Mouse (Mus musculus) heart, embryonic 14.5 days (tissue): ENCODE measurements at regions not wholly inside any gene's neighbourhood (a gene's known extent, or its start where the extent isn't known, plus 50 kb on each side); places are given as distances from the start of the nearest gene placed in this dataset.

Experiments
- ATAC-seq: fragments of 200-750 bp; cut with Nextera tagmentation; 2 replicates; pipeline ENCODE4 v1.8.0; 2017; ENCODE audit warnings: low read depth, moderate TSS enrichment; ENCODE audit not compliant: insufficient number of reproducible peaks, insufficient read depth, low FRiP score
- H3K27ac ChIP-seq, 2 experiments: fragments of 200-500 bp in 1 of 2; fragments of 300-500 bp in 1 of 2; sonication (generic) in 1 of 2; replicated peaks in 1 of 2; 2 replicates each; pipeline ENCODE4 v1.5.1; 2012 to 2014; ENCODE audit warnings: low read depth in 2 of 2, low read length in 2 of 2, control low read depth in 1 of 2, mild to moderate bottlenecking in 1 of 2, mixed read lengths in 1 of 2; ENCODE audit not compliant: control insufficient read depth in 1 of 2, insufficient read depth in 1 of 2
- H3K27me3 ChIP-seq: fragments of 300-500 bp; sonication (generic); 2 replicates; pipeline ENCODE4 v1.6.1; 2014; ENCODE audit warnings: mild to moderate bottlenecking, low read length, control low read depth; ENCODE audit not compliant: control insufficient read depth, insufficient read depth
- H3K36me3 ChIP-seq: fragments of 300-500 bp; sonication (generic); 2 replicates; pipeline ENCODE4 v1.6.1; 2014; ENCODE audit warnings: mild to moderate bottlenecking, control low read depth, low read length, mixed read lengths; ENCODE audit not compliant: control insufficient read depth, insufficient read depth
- H3K4me1 ChIP-seq, 2 experiments: fragments of 200-500 bp in 1 of 2; fragments of 300-500 bp in 1 of 2; sonication (generic) in 1 of 2; 2 replicates each; pipeline ENCODE4 v1.6.1; 2012 to 2014; ENCODE audit warnings: low read length in 2 of 2, control low read depth in 1 of 2, mixed read lengths in 1 of 2; ENCODE audit not compliant: control insufficient read depth in 2 of 2, insufficient read depth in 2 of 2
- H3K4me2 ChIP-seq: fragments of 300-500 bp; sonication (generic); 2 replicates; pipeline ENCODE4 v1.6.1; 2014; ENCODE audit warnings: mild to moderate bottlenecking, low read length
- H3K4me3 ChIP-seq, 2 experiments: fragments of 200-500 bp in 1 of 2; fragments of 300-500 bp in 1 of 2; sonication (generic) in 1 of 2; 2 replicates each; pipeline ENCODE4 v1.5.1; 2012 to 2014; ENCODE audit warnings: low read length in 2 of 2, mild to moderate bottlenecking in 2 of 2, control low read depth in 1 of 2, low read depth in 1 of 2, moderate library complexity in 1 of 2; ENCODE audit not compliant: control insufficient read depth in 1 of 2, insufficient read depth in 1 of 2
- H3K9ac ChIP-seq: fragments of 300-500 bp; sonication (generic); 2 replicates; pipeline ENCODE4 v1.6.1; 2014; ENCODE audit warnings: mild to moderate bottlenecking, low read length
- H3K9me3 ChIP-seq: fragments of 300-500 bp; sonication (generic); 2 replicates; pipeline ENCODE4 v1.6.1; 2016; ENCODE audit warnings: low read length, control low read depth; ENCODE audit not compliant: control insufficient read depth
- WGBS: fragments of 180-500 bp; shearing (Covaris S2); extraction: QIAGEN DNeasy Blood & Tissue Kit; methylation state at CpG from one replicate; pipeline ENCODE4 v1.1.7; 2014; 5-methylcytosine and 5-hydroxymethylcytosine counted together

DNA sequence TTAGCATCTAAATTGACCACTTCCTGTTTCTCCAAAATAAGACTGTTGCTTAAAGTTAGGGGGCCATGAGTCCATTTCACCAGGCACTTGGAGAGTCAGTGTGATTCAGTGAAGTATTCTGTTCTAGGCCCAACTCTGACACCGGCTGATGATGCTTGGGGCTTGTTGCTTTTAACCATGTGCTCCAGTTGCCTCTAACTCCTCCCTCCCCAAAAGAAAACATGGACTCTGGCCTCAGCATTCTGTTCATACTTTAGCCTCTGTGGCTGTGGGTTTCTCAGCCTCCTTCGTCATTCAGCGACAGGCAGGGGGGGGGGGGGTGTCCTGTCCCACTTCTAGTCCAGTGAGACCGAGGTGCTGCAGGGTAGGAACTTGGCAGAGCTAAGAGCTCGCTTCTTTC, 126.6 kb upstream of the Ces5a start:
- Histone ChIP-seq H3K9ac (peak overlapping the region; percentile 54; the same call in 1 of the 2 replicates), H3K36me3 (no peaks in the 10 kb centered on the region), H3K9me3 (no peaks in the 10 kb centered on the region), H3K4me2 (peak overlapping the region; percentile 63), H3K27ac (no peak overlapping the region), H3K4me1 (no peaks in the 10 kb centered on the region; a peak in 2 of 4 replicates), H3K4me3 (0 out of 4 replicates have a peak overlapping the region, but pooled peaks of 1 of the 2 experiments have one; percentile 24), H3K27me3 (no peaks in the 10 kb centered on the region)
- no peak for ATAC-seq
- 70% methylated on average over 5 of the region's 5 CpGs for WGBS

- H3K9ac ChIP-seq: no peak overlapping the region
- H3K4me2 ChIP-seq: no peak overlapping the region
- H3K4me1 ChIP-seq: no peaks in the 10 kb centered on the region; a peak in 2 of 4 replicates
- ATAC-seq: no peak
- H3K27me3 ChIP-seq: no peaks in the 10 kb centered on the region
- WGBS: 83% methylated on average over 4 of the region's 4 CpGs
- H3K36me3 ChIP-seq: no peaks in the 10 kb centered on the region
- H3K4me3 ChIP-seq: no peak overlapping the region
- H3K9me3 ChIP-seq: no peaks in the 10 kb centered on the region
- no peak overlapping the region for H3K27ac ChIP-seq
These were observed 128.2 kb upstream of the Ces5a start for GRCm38 (mm10) chr8:93663851-93664250.

- H3K27me3 ChIP-seq: no peaks in the 10 kb centered on the region
- ATAC-seq: no peak
- WGBS: 43% methylated on average over 7 of the region's 7 CpGs
- H3K9me3 ChIP-seq: no peaks in the 10 kb centered on the region
- no peak overlapping the region for H3K27ac ChIP-seq
- no peak overlapping the region for H3K4me3 ChIP-seq
- H3K9ac ChIP-seq: no peak overlapping the region
- H3K36me3 ChIP-seq: no peaks in the 10 kb centered on the region
- H3K4me2 ChIP-seq: no peak overlapping the region
- H3K4me1 ChIP-seq: no peaks in the 10 kb centered on the region
These were observed 132.7 kb upstream of the Ces5a start for GRCm38 (mm10) chr8:93668306-93668705.

- H3K36me3 ChIP-seq: no peaks in the 10 kb centered on the region
- H3K4me2 ChIP-seq: no peak overlapping the region
- no peaks in the 10 kb centered on the region for H3K27me3 ChIP-seq
- no peaks in the 10 kb centered on the region for H3K4me1 ChIP-seq
- no peaks in the 10 kb centered on the region for H3K9me3 ChIP-seq
- H3K4me3 ChIP-seq: no peak overlapping the region
- no peak for ATAC-seq
- WGBS: 62% methylated on average over 3 of the region's 3 CpGs
- H3K27ac ChIP-seq: no peak overlapping the region
- H3K9ac ChIP-seq: no peak overlapping the region
These were observed 135.0 kb upstream of the Gnao1 start for GRCm38 (mm10) chr8:93674721-93675120.

DNA sequence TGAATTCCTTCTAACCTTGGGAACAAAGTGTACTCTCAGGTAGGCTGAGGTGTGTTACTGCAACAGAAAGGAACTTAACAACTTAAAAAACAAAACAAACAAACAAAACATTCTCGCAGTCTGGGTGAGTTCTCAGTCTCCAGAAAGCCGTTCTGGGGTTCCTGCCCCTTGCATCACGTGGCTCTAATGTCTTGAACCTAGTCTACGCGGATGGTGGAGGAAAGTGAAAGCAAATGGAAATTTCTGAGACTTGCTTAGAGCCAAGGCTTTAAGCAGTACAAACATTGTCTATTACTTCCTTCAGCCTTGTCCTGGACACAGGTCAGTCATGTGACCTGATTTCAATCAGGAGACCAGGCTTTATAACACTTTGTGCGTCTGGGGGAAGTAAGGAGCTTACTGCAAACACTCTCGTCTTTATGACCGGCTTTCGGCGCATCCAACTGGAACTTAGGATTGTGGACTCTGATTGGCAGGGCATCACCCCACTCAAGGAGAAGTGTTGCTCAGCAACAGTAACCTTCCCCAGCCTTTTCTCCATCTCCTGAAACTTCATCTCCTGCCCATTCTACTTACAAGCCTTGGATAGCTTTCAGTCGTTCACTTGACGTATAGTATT, 125.9 kb upstream of the Gnao1 start:
- H3K9ac ChIP-seq: no peak overlapping the region
- no peaks in the 10 kb centered on the region for H3K9me3 ChIP-seq
- WGBS: 82% methylated on average over 12 of the region's 12 CpGs
- no peak overlapping the region for H3K27ac ChIP-seq
- H3K36me3 ChIP-seq: no peaks in the 10 kb centered on the region
- H3K4me2 ChIP-seq: no peak overlapping the region
- ATAC-seq: no peak
- no peaks in the 10 kb centered on the region for H3K27me3 ChIP-seq
- no peaks in the 10 kb centered on the region for H3K4me1 ChIP-seq
- no peak overlapping the region for H3K4me3 ChIP-seq

DNA sequence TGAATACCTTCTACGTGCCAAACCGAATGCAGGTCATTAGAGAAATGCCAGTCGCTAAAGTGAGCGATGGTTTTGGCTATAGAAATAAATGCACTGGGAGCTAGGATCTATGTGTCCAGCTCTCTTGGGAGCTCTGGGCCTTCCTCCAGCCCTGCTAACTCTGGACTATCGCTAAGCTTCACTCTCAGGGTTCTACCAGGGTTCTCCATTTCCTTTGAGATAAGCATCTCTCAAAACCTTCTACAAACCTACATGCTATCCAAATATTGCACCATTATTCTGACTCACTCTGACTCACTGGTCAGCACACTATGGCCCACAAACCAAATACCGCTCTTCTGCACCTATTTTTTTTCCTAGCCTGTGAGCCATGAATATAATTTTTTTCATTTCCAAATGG, 125.4 kb upstream of the Gnao1 start:
- 91% methylated on average over 6 of the region's 6 CpGs for WGBS
- no peaks in the 10 kb centered on the region for H3K36me3 ChIP-seq
- no peaks in the 10 kb centered on the region for H3K9me3 ChIP-seq
- no peak overlapping the region for H3K4me2 ChIP-seq
- ATAC-seq: no peak
- H3K4me3 ChIP-seq: no peak overlapping the region
- no peaks in the 10 kb centered on the region for H3K27me3 ChIP-seq
- H3K9ac ChIP-seq: no peak overlapping the region
- no peak overlapping the region for H3K27ac ChIP-seq
- no peaks in the 10 kb centered on the region for H3K4me1 ChIP-seq

GRCm38 (mm10) chr8:93688845-93689244, 120.9 kb upstream of the Gnao1 start:
- no peaks in the 10 kb centered on the region for H3K4me1 ChIP-seq
- no peaks in the 10 kb centered on the region for H3K9me3 ChIP-seq
- WGBS: 64% methylated on average over 7 of the region's 7 CpGs
- no peak for ATAC-seq
- H3K4me2 ChIP-seq: no peak overlapping the region
- H3K9ac ChIP-seq: no peak overlapping the region
- no peaks in the 10 kb centered on the region for H3K27me3 ChIP-seq
- no peak overlapping the region for H3K27ac ChIP-seq
- no peak overlapping the region for H3K4me3 ChIP-seq
- no peaks in the 10 kb centered on the region for H3K36me3 ChIP-seq

- Histone ChIP-seq H3K9ac (no peak overlapping the region), H3K27ac (no peak overlapping the region), H3K4me3 (no peak overlapping the region), H3K36me3 (no peaks in the 10 kb centered on the region), H3K27me3 (no peaks in the 10 kb centered on the region), H3K4me1 (no peaks in the 10 kb centered on the region), H3K4me2 (no peak overlapping the region), H3K9me3 (no peaks in the 10 kb centered on the region)
- WGBS: 81% methylated on average over 4 of the region's 4 CpGs
- no peak for ATAC-seq
These were observed 119.8 kb upstream of the Gnao1 start for GRCm38 (mm10) chr8:93689832-93690471.
